Mouse (Mus musculus): Measurements from ENCODE around the gene Cdh1.

DNA sequence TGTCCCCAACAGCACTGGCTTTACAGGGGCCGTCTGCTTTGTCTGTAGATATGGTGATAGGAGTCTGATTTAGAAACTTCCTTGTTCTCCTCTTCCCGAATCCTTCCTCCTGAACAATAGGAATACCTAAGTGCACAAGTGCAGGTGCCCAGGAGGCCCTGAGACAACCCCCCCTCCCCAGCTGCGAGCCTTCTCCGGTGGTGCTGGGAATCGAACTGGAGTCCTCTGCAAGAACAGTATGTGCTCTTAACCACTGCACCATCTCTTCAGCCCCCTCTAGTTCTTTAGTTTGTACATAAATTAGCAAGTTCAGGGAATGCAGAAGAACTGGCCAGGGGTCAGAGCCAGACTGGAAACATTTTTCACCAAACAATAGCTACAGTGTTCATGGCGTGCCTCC, 14.7 kb downstream of the Cdh1 start:
- no peak for TF ChIP-seq HCFC1 (IDR thresholded peaks at IDR 0.05; ENCODE audit: borderline replicate concordance, insufficient read depth, low read length)
- no peak for TF ChIP-seq CHD2 (IDR thresholded peaks at IDR 0.05; ENCODE audit: low read depth, low read length)
